Mouse (Mus musculus) ovary, postnatal 36 days (tissue): Measurements from ENCODE around the gene Olfr152.

ENCODE experiments used
- DNase-seq: peaks from one replicate; pipeline ENCODE4 v3.0.0; 2022; ENCODE audit warnings: low spot score, mixed read lengths

Gene Olfr152

GRCm38 (mm10) chr2:87779183-87779582, at the start of gene Olfr152:
Gene Olfr152, plus strand, starts transcription at chr2:87779483.
- no peak for DNase-seq

- DNase-seq = no peak
Measured at GRCm38 (mm10) chr2:87739878-87740277, 39.4 kb upstream of the Olfr152 start, which contains the start of gene Olfr1138. Gene Olfr1138, minus strand, starts transcription at chr2:87739978.

GRCm38 (mm10) chr2:87743452-87743851, 35.8 kb upstream of the Olfr152 start, which contains the start of gene Olfr1140:
Gene Olfr1140, plus strand, starts transcription at chr2:87743752.
- DNase-seq = no peak

- DNase-seq = no peak
Measured at GRCm38 (mm10) chr2:87753891-87754290, 25.4 kb upstream of the Olfr152 start, which contains the start of gene Olfr1141. Gene Olfr1141, minus strand, starts transcription at chr2:87753991.

- no peak for DNase-seq
Measured at GRCm38 (mm10) chr2:87776143-87776542, 3.1 kb upstream of the Olfr152 start.

- no peak for DNase-seq
Measured at GRCm38 (mm10) chr2:87800292-87800691, 21.0 kb downstream of the Olfr152 start, which contains the start of gene Olfr1143. Gene Olfr1143, plus strand, starts transcription at chr2:87800592.

GRCm38 (mm10) chr2:87809522-87809921, 30.2 kb downstream of the Olfr152 start, which contains the start of gene Olfr1145:
Gene Olfr1145, plus strand, starts transcription at chr2:87809822.
- DNase-seq = no peak

GRCm38 (mm10) chr2:87830233-87830632, 51.0 kb downstream of the Olfr152 start, which contains the start of gene Olfr1148:
Gene Olfr1148, plus strand, starts transcription at chr2:87830533.
- DNase-seq = no peak
